Mouse (Mus musculus) Patski (cell line): ENCODE measurements at regions not wholly inside any gene's neighbourhood (a gene's known extent, or its start where the extent isn't known, plus 50 kb on each side); places are given as distances from the start of the nearest gene placed in this dataset.

ENCODE experiments used
- ATAC-seq: fragments of 100-300 bp; one replicate; pipeline ENCODE4 v1.8.0; 2021
- CTCF ChIA-PET: fragments of 350-600 bp; sonication (Branson Sonifier 250); formaldehyde crosslinking; loops from one replicate; lab custom pipeline; 2022; ENCODE audit warnings: inconsistent platforms; lab: Charles Lee
- POLR2A ChIA-PET: fragments of 350-600 bp; sonication (Branson Sonifier 250); formaldehyde crosslinking; loops from one replicate; lab custom pipeline; 2022; ENCODE audit warnings: antibody characterized with exemption, inconsistent platforms; lab: Charles Lee
- DNase-seq: peaks from one replicate; pipeline ENCODE4 v3.0.0-alpha.2; 2011; ENCODE audit warnings: low read depth, low spot score
- H3K27me3 ChIP-seq: fragments of 371-371 bp; one replicate; pipeline ENCODE4 v1.5.1; 2021
- CTCF ChIP-seq: fragments of 100-300 bp; IDR thresholded peaks from one replicate; pipeline ENCODE4 v1.5.1; 2021
- in situ Hi-C: fragments of 300-500 bp; cut with MboI; formaldehyde crosslinking; loops from 3 replicates; pipeline ENCODE4 v1.11.1; 2018; ENCODE audit warnings: low pct_unique_long_range_greater_than_20kb, mixed read lengths

GRCm38 (mm10) chr3:37897392-37897791, 173.1 kb upstream of the Gm5148 start:
- POLR2A ChIA-PET, result no interaction called here
- ATAC-seq (no peak), DNase-seq (no peak)
- H3K27me3 ChIP-seq, result no peaks in the 10 kb centered on the region
- TF ChIP-seq CTCF, result no peak
- CTCF ChIA-PET, result interaction anchor here (1.9 kb wide), 1 partner anchor 15 kb away, joined by 4 read pairs; no protein-coding TSS in a partner anchor
- in situ Hi-C loops, result no loop called here

GRCm38 (mm10) chr3:37896821-37897311, 172.6 kb upstream of the Gm5148 start:
- ATAC-seq, result no peak
- ChIA-PET POLR2A (interaction anchor here (0.5 kb wide), 1 partner anchor 239 kb away, joined by 3 read pairs; no protein-coding TSS in a partner anchor), CTCF (interaction anchor here (1.9 kb wide), 1 partner anchor 14 kb away, joined by 4 read pairs; no protein-coding TSS in a partner anchor)
- no peaks in the 10 kb centered on the region for H3K27me3 ChIP-seq
- TF ChIP-seq CTCF, result no peak
- DNase-seq, result no peak
- in situ Hi-C loops, result no loop called here

DNA sequence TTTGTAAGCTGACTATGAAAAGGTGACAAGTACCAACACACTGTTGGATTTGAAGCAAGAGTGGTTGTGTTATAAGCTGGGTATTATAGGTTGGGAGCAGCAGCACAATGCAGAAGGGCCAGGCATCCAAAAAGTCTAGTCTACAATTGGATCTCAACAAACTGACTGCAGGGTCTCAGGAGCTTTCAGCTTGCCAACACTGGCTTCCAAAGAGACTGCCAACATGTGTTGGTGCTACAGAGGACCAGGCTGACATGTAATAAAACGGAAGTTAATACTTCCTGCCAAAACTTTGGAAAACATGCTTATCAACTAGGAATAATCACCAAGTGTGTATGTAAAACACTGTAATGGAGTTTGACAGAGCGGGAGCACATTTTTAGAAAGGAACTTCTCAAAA, 170.3 kb upstream of the Gm5148 start:
- TF ChIP-seq CTCF, result no peak
- H3K27me3 ChIP-seq, result no peaks in the 10 kb centered on the region
- CTCF ChIA-PET, result interaction anchor here (0.5 to 2.9 kb wide), 5 partner anchors 12 to 342 kb away, joined by 3 to 9 read pairs (median 3); no protein-coding TSS in a partner anchor
- ATAC-seq, result no peak
- in situ Hi-C loops, result no loop called here
- POLR2A ChIA-PET, result no interaction called here
- DNase-seq, result no peak

DNA sequence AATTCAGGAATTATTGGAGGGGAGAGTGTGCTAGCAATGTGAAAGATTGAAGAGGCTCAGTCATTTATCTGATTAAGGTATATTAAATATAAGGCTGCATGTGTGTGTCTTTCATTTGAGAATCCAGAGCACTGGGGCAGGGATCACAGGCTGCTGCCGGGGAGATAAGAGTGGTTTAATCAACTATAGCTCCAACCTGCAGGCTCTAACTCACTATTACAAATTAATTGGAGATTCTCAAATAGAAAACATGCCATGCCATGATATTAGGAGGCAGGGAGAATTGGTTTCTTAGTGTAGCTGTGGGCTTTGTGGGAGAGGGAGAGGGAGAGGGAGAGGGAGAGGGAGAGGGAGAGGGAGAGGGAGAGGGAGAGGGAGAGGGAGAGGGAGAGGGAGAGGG, 165.9 kb upstream of the Gm5148 start:
- no peaks in the 10 kb centered on the region for H3K27me3 ChIP-seq
- no peak for DNase-seq
- no peak for TF ChIP-seq CTCF
- ChIA-PET CTCF (interaction anchor here (1.8 kb wide), 1 partner anchor 45 kb away, joined by 8 read pairs; no protein-coding TSS in a partner anchor), POLR2A (no interaction called here)
- in situ Hi-C loops, result no loop called here
- no peak for ATAC-seq

GRCm38 (mm10) chr3:37888455-37888854, 164.2 kb upstream of the Gm5148 start:
- ChIA-PET POLR2A (interaction anchor here (0.5 to 1.3 kb wide), 2 partner anchors 19 to 468 kb away, joined by 3 to 5 read pairs; no protein-coding TSS in a partner anchor), CTCF (interaction anchor here (1.0 to 2.1 kb wide), 6 partner anchors 11 to 247 kb away, joined by 3 to 8 read pairs (median 4); no protein-coding TSS in a partner anchor)
- in situ Hi-C loops, result no loop called here
- no peak for ATAC-seq
- no peak for TF ChIP-seq CTCF
- DNase-seq, result no peak
- H3K27me3 ChIP-seq, result no peaks in the 10 kb centered on the region

DNA sequence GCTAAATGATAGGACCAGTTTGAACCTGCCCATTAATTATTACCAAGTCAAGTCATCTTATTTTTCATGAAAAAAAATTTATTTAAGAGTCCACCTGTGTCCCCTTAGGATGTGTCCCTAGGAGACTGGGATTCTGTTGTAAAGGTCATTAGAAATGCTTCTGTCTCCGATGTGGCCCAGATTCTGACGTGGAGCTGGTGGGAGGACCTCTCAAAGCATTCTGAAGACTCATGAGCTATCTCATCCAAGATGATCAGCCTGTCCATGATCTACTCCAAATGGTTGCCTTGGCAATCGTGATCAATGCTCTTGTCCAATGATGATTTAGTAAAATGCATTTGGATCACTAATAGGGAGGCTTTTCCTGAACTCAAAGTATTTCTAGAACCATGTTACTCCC, 163.4 kb upstream of the Gm5148 start:
- DNase-seq (no peak), ATAC-seq (no peak)
- ChIA-PET POLR2A (no interaction called here), CTCF (interaction anchor here (1.0 to 2.1 kb wide), 3 partner anchors 10 to 248 kb away, joined by 3 to 6 read pairs (median 4); no protein-coding TSS in a partner anchor)
- H3K27me3 ChIP-seq, result no peaks in the 10 kb centered on the region
- in situ Hi-C loops, result no loop called here
- no peak for TF ChIP-seq CTCF

- no peak for TF ChIP-seq CTCF
- in situ Hi-C loops, result no loop called here
- no peaks in the 10 kb centered on the region for H3K27me3 ChIP-seq
- no peak for DNase-seq
- ChIA-PET POLR2A (no interaction called here), CTCF (interaction anchor here (2.1 kb wide), 1 partner anchor 9 kb away, joined by 6 read pairs; no protein-coding TSS in a partner anchor)
- no peak for ATAC-seq
Observed at GRCm38 (mm10) chr3:37886705-37887454, 162.6 kb upstream of the Gm5148 start.

- peak; percentile 80 for ATAC-seq
- in situ Hi-C loops, result no loop called here
Observed at GRCm38 (mm10) chr3:37885776-37886175, 161.5 kb upstream of the Gm5148 start.

GRCm38 (mm10) chr3:37882417-37882816, 158.1 kb upstream of the Gm5148 start:
- CTCF ChIA-PET, result interaction anchor here (0.7 to 2.3 kb wide), 13 partner anchors 10 to 414 kb away, joined by 3 to 10 read pairs (median 4); no protein-coding TSS in a partner anchor

More at GRCm38 (mm10) chr3:37885776-37886175, 161.5 kb upstream of the Gm5148 start:
- peak; percentile 97 for DNase-seq
- H3K27me3 ChIP-seq, result no peaks in the 10 kb centered on the region
- no peak for TF ChIP-seq CTCF
- ChIA-PET POLR2A (interaction anchor here (0.5 to 1.1 kb wide), 3 partner anchors 15 to 244 kb away, joined by 3 to 5 read pairs (median 4); no protein-coding TSS in a partner anchor), CTCF (interaction anchor here (0.9 to 1.8 kb wide), 4 partner anchors 14 to 244 kb away, joined by 3 to 6 read pairs (median 4); no protein-coding TSS in a partner anchor)

DNA sequence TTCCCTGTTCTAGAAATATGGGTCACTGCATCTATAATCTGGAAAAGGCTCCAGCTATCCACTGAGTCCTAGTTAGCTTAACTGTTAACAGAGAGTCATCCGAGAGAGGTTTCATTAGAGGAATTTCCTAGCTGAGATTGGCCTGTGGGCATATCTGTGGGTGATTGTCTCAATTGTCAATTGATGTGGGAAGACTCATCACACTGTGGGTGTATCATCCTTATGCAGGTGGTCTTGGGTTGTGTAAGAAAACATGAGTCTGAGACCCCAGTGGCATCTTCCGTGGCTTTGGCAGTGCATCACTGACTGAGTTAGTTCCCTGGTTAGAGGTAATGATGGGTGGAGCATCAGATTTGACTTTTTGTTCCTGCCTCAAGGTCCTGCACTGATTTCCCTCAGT, 156.7 kb upstream of the Gm5148 start:
- no peak for DNase-seq
- in situ Hi-C loops, result no loop called here
- ChIA-PET CTCF (interaction anchor here (1.0 kb wide), 1 partner anchor 10 kb away, joined by 5 read pairs; no protein-coding TSS in a partner anchor), POLR2A (interaction anchor here (1.1 kb wide), 1 partner anchor 239 kb away, joined by 3 read pairs; no protein-coding TSS in a partner anchor)
- ATAC-seq, result no peak
- no peak for TF ChIP-seq CTCF
- no peaks in the 10 kb centered on the region for H3K27me3 ChIP-seq

More at GRCm38 (mm10) chr3:37882417-37882816, 158.1 kb upstream of the Gm5148 start:
- POLR2A ChIA-PET, result interaction anchor here (0.9 to 2.6 kb wide), 9 partner anchors 37 to 241 kb away, joined by 3 to 12 read pairs (median 6); no protein-coding TSS in a partner anchor
- in situ Hi-C loops, result no loop called here
- DNase-seq, result peak; percentile 100
- TF ChIP-seq CTCF, result no peak
- ATAC-seq, result peak; percentile 93
- H3K27me3 ChIP-seq, result no peaks in the 10 kb centered on the region
